Mouse (Mus musculus) brown adipose tissue, adult 24 weeks (tissue): ENCODE results near the gene Furin. TPM values are rescaled to one million over a fixed set of nuclear protein-coding genes. Genes with fewer than 3 reads are reported as not detected.

Experiments
- H3K27ac ChIP-seq: fragments of 200-500 bp; replicated peaks from 2 replicates; pipeline ENCODE4 v1.5.1; 2012; ENCODE audit warnings: low read depth, mild to moderate bottlenecking, low read length
- H3K4me1 ChIP-seq: fragments of 200-500 bp; 2 replicates; pipeline ENCODE4 v1.6.1; 2012; ENCODE audit warnings: low read length, mixed read lengths; ENCODE audit not compliant: control insufficient read depth, insufficient read depth, insufficient read length
- H3K4me3 ChIP-seq: fragments of 200-500 bp; 2 replicates; pipeline ENCODE4 v1.5.1; 2012; ENCODE audit warnings: low read depth, mild to moderate bottlenecking, low read length, moderate library complexity; ENCODE audit not compliant: insufficient read depth
- polyA plus RNA-seq: library from polyadenylated mRNA; stranded (reverse); fragments of >200 nt; gene quantifications from 2 replicates; pipeline ENCODE4 v1.2.4, GENCODE M21; 2012; ENCODE audit not compliant: missing spikeins, insufficient read depth, insufficient read length

The Furin gene
- polyA plus RNA-seq, 1 experiment, result 50.2 TPM

DNA sequence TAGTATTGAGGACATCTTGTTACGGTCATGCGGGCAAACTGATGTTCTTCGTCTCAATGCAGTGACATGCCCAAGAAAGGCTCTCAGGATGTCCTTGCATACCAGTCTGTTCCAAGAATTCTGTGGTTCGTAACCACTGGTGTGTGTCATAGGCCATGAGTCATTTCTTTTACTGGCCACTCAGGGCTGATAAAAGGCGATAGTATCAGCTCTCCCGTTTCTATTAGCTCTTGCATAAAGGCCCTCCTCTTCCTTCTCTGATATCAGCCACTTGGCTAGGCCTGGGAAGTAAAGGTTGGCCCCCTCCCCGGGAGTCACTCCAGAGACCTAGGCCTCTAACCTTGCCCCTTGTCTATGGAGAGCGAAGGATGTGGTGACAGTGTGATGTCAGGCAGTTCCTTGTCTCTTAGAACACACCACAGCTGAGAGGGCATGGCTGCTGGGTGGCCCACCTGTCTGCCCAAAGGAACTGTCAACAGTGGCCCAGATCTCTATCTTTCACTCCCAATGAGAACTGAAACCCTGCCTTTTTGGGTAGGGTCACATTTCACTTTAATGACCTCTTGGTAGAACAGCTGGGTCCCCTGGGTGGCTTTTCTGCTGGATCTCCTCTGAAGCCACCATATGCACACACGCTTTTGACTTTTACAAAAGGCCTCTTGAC, 29.7 kb downstream of the Furin start:
- H3K4me1 ChIP-seq, result no peaks in the 10 kb centered on the region
- no peak overlapping the region for H3K27ac ChIP-seq
- no peak overlapping the region for H3K4me3 ChIP-seq

DNA sequence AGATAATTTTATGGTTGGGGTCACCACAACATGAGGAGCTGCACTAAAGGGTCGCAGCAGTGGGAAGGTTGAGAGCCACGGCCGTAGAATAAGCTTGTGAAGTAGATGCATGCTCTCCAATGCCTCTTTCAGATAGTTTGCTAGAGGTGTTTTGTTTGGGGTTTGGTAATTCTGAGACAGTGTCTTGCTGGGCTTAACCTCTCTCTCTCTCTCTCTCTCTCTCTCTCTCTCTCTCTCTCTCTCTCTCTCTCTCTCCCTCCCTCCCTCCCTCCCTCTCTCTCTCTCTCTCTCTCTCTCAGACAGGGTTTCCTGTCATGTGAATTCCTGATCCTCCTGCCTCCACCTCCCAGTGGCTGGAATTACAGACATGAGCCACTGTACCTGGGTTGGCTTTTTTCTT, 30.5 kb downstream of the Furin start:
- Histone ChIP-seq H3K27ac (no peak overlapping the region), H3K4me1 (no peaks in the 10 kb centered on the region), H3K4me3 (no peak overlapping the region)

DNA sequence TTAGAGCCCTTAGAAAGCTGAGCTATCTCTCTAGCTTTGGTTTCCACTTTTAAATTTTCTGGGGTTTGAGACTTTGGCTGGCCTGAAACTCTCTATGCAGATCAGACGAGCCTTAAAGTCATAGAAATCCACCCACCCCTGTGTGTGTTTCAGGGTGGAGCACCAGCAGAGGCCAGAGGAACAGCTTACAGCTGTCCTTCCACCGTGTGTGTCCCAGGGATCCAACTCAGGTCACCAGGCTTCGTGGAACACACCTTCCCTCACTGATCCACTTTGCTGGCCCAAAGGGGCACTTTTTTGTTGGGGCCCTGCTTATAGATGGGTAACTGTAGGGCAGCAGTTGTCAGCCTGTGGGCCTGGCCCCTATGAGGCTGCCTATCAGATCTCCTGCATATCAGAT, 31.0 kb downstream of the Furin start:
- 0 out of 2 replicates have a peak, but pooled peaks cover 3% of the 10 kb centered on the region for H3K4me1 ChIP-seq
- H3K27ac ChIP-seq, result no peak overlapping the region
- H3K4me3 ChIP-seq, result no peak overlapping the region

- Histone ChIP-seq H3K4me3 (no peak overlapping the region), H3K27ac (no peak overlapping the region), H3K4me1 (0 out of 2 replicates have a peak, but pooled peaks cover 3% of the 10 kb centered on the region)
Measured at GRCm38 (mm10) chr7:80373850-80374249, 31.4 kb downstream of the Furin start.

DNA sequence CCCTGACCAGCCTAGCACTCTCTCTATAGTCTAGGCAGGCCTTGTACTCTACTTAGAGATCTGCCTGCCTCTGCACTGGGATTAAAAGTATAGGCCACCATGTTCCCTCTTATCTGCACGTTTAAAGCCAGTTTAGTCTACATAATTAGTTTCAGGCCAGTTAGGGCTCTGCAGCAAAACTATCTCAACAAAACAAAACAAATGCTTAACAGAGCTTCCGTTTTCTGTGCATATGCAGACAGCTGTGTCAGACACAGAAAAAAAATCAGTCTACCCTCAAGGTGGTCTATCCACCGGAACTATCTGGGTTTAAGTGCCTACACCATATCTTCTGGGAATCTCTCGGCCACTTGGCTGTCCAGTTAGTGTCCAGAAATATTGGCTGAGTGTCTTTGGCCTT, 31.9 kb downstream of the Furin start:
- H3K27ac ChIP-seq, result no peak overlapping the region
- H3K4me1 ChIP-seq, result peaks cover 3% of the 10 kb centered on the region; the same call in 1 of the 2 replicates
- H3K4me3 ChIP-seq, result no peak overlapping the region

DNA sequence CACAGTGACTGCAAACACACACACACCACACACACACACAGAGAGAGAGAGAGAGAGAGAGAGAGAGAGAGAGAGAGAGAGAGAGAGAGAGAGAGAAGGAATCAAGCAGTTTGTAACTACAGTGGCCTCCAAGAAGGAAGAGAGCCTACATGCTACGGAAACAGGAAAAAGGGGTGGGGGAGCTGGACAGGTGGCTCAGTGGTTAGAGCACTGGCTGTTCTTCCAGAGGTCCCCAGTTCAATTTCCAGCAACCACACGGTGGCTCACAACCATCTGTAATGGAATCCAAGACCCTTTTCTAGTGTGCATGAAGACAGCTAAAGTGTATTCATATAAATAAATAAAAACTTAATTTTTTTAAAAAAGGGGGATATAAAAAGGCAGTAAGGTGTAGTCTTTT, 32.6 kb downstream of the Furin start:
- Histone ChIP-seq H3K4me1 (peaks cover 3% of the 10 kb centered on the region; the same call in 1 of the 2 replicates), H3K4me3 (no peak overlapping the region), H3K27ac (no peak overlapping the region)

DNA sequence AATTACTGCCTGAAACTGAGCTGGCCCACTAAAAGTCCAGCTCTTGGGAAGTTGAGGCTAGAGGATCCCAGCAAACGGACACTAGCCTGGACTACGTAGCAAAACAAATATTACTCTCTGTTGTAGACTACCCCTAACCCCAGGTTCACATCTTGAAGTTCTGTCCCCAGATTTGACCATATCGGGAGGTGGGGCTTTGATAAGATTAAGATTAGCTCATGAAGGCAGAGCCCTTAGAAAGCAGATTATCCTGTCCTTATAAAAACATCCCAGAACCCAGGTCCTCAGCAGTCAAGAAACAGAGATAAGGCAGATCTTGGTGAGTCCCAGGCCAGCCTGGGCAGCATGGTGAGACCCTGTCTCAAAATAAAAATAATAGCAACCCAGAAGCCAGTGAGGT, 33.1 kb downstream of the Furin start:
- no peak overlapping the region for H3K4me3 ChIP-seq
- H3K27ac ChIP-seq, result no peak overlapping the region
- H3K4me1 ChIP-seq, result peaks cover 3% of the 10 kb centered on the region; the same call in 1 of the 2 replicates

DNA sequence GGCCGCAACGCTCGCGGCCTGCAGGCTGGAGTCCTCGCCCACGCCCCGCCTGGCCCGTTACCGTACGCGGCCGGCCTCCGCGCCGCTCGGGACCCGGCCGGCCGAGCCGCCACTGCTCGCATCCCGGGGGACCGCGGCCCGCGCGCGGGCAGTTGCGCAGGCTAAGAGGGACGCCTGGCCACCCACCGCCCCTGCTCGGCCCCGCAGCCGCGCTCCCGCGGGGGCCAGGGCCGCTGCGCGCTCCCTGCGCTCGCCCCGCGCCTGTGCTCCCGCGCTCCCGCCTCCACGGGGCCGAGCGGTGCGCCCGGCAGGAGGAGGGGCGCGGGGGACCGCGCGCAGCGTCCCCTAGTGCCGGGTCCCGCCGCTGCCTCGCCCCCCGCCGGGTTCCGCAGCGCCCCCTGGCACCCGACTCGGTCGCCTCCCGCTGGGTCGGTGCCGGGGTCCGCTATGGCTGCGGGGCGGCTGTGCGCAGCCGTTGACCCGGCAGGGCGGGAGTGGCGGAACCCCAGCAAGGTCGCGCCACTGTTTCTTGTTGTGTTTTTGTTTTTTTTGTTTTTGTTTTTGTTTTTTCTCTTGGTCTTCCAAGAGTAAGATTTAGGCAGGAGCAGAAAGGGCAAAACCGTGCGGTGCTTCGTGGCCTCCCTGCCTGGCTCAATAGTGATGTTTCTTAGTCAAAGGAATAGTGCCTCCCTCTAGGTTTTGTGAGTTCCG, 34.0 kb downstream of the Furin start, which contains the start of gene Man2a2:
Man2a2 (minus strand) TSS at position 335 of the 711 bp plus-strand sequence.
- Histone ChIP-seq H3K27ac (peak within 1 kb of the TSS; percentile 54), H3K4me3 (peak within 1 kb of the TSS; percentile 84), H3K4me1 (peaks cover 3% of the 10 kb centered on the region; the same call in 1 of the 2 replicates)

DNA sequence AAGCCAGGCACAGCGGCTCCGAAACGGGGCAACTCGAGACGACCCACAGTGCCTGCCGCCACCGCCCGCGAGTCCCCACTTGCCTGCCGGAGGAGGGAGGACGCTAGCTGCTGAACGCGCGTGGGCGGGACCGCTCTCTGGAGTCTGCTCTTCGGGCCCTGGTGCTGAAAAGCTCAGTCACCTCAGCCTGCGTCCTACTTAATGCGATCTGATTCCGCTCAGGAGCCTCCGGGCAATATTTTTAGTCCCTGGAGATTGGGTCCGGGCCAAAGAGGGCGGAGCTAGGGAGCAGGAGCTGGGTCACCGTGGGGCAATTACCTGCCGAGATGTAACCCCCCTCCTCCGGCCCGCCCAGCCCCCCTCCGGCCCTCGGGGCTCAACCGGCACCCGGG, 34.6 kb downstream of the Furin start:
- H3K4me1 ChIP-seq, result peaks cover 3% of the 10 kb centered on the region; the same call in 1 of the 2 replicates
- peak overlapping the region; percentile 54 for H3K27ac ChIP-seq
- H3K4me3 ChIP-seq, result peak overlapping the region; percentile 84

- Histone ChIP-seq H3K27ac (peak overlapping the region; percentile 54), H3K4me3 (peak overlapping the region; percentile 84), H3K4me1 (peaks cover 3% of the 10 kb centered on the region; the same call in 1 of the 2 replicates)
Measured at GRCm38 (mm10) chr7:80369967-80370431, 35.2 kb downstream of the Furin start.

- Histone ChIP-seq H3K27ac (0 out of 2 replicates have a peak overlapping the region, but pooled peaks have one; percentile 8), H3K4me1 (peaks cover 3% of the 10 kb centered on the region; the same call in 1 of the 2 replicates), H3K4me3 (peak overlapping the region; percentile 84)
Measured at GRCm38 (mm10) chr7:80369461-80369860, 35.8 kb downstream of the Furin start.

- Histone ChIP-seq H3K4me1 (peaks cover 3% of the 10 kb centered on the region; the same call in 1 of the 2 replicates), H3K4me3 (peak overlapping the region; percentile 84), H3K27ac (peak overlapping the region; percentile 49; the same call in 1 of the 2 replicates)
Measured at GRCm38 (mm10) chr7:80368635-80369421, 36.4 kb downstream of the Furin start.

- Histone ChIP-seq H3K4me1 (peaks cover 3% of the 10 kb centered on the region; the same call in 1 of the 2 replicates), H3K27ac (no peak overlapping the region), H3K4me3 (no peak overlapping the region)
Measured at GRCm38 (mm10) chr7:80368009-80368408, 37.2 kb downstream of the Furin start.

DNA sequence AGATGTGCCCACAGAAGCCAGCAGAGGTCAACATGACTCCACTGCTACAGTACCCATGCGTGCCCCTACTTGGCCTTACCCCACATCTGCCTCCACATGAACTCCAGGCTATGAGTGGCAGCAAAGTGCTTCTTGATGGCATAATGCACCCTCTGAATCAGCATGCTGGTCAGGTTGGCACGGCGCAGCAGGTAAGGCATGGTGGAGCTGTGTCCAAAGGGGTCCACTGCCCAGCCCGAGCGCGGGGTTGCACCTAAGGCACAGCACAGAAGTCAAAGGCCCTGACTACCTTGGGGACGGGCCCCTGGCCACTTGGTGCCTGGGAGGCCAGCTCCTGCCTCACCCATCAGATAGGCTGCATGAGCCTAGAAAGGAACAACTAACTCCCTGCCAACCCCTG, 38.0 kb downstream of the Furin start:
- no peak overlapping the region for H3K27ac ChIP-seq
- H3K4me3 ChIP-seq, result no peak overlapping the region
- H3K4me1 ChIP-seq, result peaks cover 3% of the 10 kb centered on the region; the same call in 1 of the 2 replicates

DNA sequence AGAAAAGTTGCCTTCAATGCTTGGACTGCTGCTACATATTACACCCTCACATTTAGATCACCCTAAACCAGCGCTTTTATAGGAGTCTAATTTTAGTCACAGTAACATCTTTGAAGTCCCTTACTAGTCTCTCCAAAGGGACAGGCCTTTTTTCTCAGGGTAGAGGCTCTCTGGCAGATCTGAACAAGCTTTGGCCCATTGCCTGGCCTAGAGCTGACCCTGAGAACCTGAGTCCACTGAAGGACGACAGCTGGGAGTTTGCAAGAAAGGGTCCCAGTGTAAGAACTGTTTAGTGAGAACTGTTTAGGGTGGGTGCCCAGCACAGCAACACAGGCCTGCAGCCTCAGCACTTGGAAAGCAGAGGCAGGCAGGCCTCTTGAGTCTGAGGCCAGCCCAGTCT, 39.5 kb downstream of the Furin start:
- H3K4me1 ChIP-seq, result peaks cover 3% of the 10 kb centered on the region; the same call in 1 of the 2 replicates
- H3K4me3 ChIP-seq, result no peak overlapping the region
- H3K27ac ChIP-seq, result no peak overlapping the region
